Mouse (Mus musculus) kidney, adult 11 months (tissue): ENCODE results near the gene Lama5.

ENCODE experiments used
- DNase-seq: peaks from one replicate; pipeline ENCODE4 v3.0.0; 2022

Gene Lama5

DNA sequence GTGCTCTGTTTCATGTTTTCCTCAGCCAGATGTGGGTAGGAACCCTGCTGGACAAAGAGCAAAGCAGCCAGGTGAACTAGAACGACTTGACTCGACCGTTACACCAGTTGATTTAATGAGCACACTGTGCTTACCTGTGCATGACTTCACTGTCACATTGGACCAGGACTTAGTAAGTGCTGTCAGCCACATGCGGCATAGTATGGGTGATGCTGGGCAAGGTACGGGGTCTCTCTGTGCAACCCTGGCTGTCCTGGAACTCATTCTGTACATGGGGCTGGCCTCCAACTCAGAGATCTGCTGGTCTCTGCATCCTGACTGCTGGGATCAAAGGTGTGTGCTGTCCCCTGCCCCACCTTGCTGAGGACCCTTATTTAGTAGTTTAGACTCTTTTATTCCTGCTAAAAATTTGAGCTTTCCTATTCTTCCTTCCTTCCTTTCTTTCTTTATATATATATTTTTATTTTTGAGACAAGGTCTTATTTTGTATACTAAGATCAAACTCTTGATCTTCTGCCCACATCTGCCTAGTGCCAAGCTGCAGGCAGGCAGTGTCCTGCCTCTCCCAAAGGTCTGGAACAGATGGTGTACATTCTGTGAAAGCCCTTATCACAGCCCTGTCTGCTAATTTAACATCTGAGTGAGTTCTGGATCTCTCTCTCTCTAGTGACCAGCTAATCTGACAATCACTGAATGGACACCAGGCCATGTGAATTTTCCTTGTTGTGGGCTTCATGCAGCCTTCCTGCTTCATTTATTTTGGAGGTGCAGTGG is 29.0 kb upstream of the Lama5 start:
- no peak for DNase-seq

DNA sequence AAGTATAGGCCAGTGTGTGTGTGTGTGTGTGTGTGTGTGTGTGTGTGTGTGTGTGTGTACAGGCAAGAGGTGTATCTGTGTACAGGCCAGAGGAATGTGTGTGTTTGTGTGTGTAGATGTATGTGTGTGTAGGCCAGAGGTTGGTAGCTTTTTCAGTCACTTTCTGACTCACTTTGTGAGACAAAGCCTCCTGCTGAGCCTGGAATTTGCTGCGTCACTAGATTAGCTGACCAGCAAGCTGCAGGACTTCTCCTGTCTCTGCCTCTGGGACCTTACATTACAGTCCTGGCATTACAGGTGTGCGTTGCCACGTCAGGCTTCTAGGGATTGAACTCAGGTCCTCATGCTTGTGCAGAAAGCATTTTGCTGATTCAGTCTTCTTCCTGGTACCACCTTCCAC is 26.2 kb upstream of the Lama5 start:
- no peak for DNase-seq

DNA sequence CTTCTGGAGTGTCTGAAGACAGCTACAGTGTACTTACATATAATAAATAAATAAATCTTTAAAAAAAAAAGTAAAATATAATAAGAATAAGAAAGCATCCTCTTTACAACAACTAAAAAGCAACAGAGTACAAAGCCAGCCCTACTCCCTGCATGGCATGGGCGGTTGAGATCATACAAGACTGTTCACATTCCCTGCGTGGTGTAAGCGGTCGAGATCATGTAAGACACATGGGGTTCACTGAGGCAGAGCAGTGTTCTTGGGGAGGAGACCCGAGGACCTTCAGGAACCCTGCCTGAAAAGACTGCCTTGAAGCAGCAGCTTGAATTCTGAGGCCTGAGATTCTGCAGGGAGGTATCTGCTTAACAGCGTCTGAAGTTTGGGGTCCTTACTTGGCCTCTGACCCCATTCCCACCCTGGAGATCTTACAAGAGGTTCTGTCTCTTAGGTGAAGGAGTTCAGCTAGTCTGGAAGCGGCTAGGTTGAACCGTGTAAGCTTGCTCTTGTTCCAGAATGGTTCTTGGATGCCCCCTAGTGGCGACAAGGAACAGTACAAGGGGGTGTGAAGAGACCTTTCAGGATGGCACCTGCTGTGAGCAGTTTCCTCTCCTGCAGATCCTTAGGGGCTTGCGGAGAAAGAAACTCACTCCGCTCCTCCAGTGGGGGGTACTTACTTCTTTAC is 25.4 kb upstream of the Lama5 start:
- DNase-seq = peak; percentile 71

DNA sequence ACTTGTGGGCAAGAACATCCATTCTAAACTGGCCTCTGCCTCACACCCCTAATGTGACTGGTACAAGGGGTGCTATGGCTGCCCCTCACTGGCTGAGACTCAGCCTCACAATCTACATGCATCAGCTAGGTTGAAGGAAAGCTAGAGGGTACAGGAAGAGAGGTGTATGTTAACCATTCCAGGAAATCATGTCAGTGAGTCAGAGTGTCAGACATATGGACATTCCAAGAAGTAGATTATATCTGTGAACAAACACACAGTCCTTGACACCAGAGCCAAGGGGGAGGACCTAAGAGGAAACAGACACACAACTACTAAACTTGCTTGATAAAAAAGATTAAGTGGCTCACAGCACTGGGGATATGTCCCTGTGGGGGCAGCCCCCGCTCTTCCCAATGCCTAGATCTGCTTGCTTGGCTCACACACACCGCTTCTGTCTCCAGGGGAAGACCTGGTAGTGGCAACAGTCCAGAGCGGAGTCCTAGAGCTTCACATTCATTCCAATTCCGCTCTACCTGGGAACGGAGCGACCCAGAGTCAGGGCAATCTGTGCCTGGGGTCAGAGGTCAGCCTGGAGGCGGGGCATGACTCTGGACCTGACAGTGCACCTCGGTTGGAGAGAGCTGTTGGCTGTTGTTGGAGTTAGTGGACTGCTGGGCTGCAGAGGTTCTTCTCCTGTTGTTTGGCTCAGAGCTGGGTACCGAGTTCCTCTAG is 23.4 kb upstream of the Lama5 start:
- no peak for DNase-seq

DNA sequence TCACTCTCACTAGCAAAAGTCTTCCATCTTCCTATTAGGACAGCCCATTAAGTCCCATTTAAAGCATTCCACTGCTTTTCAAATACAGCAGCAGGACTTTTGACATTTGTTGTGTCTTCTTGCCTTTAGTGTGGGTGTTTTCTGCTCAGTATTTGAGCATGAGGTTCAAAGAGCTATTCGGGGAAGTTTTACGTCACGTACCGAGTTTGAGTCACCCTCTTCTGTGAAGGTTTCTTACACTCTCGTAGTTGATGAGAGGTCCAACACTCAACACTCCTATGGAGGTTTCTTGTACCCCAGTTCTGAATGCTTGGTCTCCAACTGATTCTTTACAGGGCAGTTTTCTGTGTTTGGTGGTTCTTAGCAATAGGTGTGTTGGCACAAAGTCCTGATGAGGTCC is 22.3 kb upstream of the Lama5 start:
- DNase-seq = no peak

DNA sequence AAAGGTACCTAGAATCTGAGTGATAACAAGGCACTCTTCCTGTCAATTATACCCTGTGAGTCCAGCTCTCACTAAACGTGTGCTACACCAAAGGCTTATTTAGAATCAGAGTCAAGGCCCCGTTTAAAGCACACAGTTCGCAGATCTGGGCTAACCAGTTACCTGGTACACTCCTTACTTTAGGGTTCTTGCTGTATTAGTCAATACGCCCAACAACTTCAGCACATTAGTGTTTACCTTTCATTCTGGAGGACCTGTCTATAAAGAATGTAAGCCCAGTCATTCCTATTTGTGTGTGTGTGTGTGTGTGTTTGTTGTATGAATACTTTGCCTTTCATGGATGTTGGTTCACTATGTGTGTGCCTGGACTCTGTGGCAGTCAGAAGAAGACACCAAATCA is 17.4 kb upstream of the Lama5 start:
- no peak for DNase-seq

DNA sequence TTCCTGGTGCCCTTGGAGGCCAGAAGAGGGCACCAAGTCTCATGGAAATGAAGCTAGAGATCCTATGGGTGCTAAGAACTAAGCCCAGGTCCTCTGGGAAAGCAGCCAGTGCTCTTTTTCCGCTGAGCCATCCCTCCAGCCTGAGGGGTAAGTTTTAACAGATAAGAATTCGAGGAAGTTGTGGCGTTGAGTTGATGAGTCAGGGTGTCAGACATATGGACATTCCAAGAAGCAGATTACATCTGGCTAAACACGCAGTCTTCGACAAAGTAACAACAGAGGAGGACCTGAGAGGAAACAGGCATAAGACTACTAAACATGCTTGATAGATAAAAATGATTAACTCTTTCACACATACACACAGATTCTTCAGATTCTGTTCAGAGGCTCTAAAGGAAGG is 12.9 kb upstream of the Lama5 start:
- DNase-seq = no peak

DNA sequence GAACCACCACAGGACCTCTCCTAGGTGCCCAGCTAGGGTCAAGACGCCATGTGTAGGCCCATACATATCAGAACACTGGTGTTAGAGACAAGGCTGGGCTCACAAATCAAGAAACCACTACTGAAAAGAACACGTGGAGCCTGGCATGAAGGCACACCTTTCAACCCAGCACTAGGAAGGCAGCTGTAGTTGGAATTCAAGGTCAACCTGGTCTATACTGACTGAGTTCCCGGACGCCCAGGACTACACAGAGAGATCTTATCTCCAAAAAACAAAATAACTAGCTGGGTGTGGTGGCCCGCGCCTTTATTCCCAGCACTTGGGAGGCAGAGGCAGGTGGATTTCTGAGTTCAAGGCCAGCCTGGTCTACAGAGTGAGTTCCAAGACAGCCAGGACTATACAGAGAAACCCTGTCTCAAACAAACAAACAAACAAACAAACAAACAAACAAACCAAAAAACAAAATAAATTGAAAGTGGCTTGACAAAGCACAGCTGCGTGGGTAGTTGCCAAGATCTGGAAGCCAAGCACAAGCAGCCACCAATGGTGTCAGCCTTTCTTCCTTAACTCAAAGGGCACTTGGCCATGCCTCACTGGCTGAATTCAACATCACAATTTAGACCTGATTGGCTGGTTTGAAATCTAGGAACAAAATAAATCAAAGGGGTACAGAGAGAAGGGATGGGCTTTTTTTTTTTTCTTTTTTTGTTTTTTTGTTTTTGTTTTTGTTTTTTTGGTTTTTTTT is 12.1 kb upstream of the Lama5 start:
- DNase-seq = no peak

DNA sequence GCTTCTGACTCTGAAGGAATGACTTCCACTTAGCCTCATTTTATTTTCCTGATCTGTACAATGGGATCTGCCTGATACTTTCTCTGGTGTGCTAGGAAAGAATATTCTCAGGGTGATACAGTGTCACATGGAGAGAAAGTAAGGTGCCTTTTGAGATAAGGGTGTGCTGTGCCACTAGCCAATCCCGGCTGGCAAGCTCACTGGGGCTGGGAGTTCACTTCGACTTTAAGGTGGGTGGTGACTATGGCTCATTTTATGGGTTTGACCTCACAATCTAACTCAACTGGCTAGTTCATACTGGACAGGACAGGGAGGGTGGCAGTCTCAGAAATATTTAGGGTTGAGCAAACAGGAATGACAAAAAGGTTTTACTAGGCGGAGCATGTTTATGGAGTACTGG is 11.3 kb upstream of the Lama5 start:
- DNase-seq = peak; percentile 56

DNA sequence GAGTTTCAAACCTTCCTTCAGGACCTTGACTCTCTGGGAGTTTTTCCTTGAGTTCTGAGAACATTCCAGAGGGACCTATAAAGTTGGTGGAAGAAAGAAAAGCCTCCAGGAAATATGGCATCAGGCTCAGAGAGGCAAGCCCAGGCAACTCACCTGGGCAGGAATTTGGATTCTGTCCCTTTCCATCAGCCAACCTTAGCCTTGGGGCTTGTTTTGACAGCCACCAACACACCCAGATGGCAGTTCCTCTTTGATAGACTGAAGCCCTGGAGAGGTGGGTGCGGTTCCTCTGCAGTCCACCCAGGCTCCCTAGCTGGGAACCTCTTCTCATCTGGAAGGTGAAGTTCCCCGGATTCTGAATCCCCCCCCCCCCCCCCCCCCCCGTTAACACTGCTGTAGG is 10.8 kb upstream of the Lama5 start:
- no peak for DNase-seq

DNA sequence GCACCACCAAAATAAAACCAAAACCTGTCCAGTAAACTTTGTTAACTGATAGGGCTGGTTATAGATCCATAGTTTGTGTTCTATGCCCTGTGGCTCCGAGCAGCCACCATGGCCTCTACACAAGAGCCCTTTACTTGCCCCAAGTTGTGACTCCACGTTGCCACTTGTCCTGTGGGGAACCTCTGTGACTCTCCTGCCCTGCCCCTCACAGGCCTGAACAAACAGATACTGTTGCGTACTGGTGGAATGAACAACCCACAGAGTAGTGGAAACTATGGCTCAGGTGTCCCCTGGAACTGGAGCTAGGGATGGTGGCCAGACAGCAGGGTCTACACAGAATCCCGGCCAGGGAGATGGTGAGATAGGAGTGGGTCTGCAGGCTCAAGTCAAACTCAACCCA is 10.1 kb upstream of the Lama5 start:
- no peak for DNase-seq

DNA sequence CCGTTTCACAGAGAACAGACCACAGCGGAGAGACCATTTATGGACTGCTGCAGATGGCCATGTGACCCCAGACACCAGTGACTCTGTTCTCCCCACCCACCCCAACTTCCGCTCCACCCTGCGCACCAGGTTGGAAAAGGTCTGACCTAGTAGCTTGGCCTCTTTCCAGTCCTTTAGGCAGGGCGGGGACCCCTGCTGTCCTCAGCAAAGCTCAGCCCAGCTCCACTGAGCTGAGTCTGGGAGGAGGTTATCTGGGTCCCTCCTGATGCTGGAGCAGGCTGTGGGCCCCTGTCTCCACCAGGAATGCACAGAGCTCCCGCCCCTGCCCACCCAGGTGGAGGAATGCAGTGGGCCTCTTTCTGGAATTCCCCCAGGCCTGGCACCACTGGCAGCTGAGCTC is 9.3 kb upstream of the Lama5 start:
- no peak for DNase-seq

DNA sequence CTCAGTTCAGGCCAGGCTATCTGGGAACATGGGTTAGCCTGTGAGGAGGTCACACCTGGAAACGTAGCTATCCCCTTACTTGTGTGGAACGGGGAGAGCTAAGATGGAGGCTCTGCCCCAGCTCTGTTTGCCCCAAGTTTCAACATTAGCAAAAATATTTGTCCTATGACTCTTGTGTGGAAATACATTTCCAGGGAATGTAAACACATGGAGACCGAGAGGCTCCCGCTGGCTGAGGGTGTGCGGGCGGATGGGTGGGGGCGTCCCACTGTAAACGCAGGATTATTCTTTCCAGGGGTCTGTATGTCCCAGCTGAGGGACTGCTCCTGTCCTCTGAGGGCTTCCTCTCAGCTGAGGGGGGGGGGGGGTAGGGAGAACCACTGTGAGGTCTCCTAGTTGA is 8.7 kb upstream of the Lama5 start:
- no peak for DNase-seq

DNA sequence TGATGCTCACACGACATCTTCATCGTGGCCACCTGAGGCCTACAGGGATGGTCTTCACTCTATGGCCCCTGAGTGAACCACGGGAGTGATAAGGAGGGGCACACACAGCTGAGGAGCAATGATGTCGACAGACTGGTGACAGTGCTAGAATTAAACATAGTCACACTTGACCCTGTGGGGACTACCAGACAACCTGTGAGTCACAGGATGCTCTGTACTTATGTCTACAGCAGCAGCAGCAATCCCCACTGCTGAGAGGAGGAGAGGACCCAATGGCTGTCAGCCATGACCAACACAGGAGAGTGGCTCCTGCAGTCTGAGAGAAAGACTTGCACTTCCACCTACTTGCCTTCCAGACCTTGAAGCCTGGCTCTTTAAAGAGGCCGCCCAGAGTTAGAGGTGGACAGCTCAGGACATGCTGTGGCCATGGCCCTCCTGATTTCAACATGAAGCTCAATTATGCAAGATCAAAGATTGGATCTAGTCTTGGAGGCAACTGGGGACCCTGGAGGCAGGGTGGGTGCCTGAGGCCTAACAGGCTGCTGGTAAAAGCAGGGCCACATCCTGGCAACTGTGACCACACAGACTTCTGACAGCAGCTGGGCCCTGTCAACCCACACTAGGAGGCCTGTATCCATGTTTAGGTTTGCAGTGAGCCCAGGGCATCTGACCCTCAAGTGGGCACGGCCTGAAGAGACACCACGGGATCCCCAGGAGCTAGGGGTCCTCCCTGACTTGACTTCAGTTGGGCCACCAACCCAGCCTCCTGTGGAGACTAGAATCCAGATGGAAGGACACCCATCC is 7.6 kb upstream of the Lama5 start:
- no peak for DNase-seq

DNA sequence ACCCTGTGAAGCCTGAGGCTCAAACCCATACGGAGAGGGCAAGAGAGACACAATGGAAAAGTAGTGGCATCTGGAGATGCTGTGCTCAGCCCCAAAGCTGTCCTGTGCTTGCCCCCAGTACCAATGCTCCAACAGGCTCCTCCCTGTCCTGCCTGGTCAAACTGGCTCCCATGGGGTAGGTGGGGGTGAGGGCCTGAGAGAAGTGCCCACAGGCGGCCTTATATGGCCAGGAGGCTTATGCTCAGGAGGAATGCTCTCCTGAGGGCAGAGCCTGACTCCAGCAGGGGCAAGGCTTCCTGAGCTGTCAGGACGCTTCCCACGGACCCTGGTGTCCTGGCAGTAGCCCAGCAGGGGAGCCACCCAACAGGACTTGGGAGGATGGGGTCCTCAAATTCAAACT is 4.8 kb upstream of the Lama5 start:
- no peak for DNase-seq

DNA sequence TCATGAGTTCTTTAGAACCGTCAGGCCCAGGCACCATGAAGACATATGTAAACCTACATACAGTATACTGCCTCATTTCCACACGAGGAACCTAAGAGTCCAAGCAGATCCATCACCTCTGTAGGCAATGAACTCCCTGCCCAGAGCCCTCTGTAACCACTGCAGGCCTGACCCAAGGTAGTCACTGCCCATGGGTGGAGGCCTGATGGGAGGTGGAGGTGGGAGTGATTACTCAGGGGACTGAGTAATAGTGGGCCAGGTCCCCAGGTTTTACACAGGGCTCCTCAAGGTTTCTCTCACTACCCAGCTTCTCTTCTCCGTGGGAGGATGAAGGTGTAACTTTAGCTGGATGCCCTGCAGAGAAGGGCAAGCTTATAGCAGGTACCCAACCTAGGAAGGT is 3.5 kb upstream of the Lama5 start:
- no peak for DNase-seq

DNA sequence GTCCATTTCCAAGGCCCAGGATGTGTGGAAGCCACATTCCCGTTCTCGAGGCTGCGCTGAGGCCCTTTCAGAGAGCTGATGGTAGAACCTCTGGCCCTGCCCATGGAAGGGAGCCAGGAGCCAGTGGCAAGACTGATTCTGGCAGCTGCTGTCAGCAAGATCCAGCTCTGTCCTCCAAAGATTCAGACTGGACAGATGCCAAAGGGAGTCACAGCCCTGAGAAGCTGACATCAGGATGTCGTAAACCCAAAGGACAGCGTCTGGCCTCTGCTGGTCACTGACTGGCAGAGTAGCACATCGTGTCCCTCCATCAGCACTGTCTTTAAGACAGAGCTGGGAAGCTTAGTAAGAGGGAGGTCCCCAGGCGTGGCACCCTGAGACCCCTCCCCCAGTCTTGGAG is 2.9 kb upstream of the Lama5 start:
- DNase-seq = peak; percentile 69

DNA sequence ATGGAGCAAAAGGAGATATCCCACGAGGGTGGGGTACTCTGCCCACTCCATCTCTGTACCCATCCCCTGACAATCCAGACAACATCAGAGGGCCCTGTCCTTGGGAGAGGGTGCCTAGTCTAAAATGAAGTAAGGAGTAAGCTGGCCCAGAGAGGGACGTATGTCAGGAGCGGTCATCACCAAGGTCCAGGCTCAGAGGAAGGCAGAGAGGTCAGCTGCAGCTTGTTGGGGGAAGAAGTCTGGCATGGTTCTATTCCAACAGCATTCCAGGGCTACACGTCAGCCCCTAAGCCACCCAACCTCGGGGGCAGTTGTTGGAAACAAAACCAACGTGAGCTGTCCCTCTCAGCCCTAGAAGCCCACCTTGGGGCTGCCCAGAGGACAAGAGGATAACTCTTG is 2.4 kb upstream of the Lama5 start:
- no peak for DNase-seq

DNA sequence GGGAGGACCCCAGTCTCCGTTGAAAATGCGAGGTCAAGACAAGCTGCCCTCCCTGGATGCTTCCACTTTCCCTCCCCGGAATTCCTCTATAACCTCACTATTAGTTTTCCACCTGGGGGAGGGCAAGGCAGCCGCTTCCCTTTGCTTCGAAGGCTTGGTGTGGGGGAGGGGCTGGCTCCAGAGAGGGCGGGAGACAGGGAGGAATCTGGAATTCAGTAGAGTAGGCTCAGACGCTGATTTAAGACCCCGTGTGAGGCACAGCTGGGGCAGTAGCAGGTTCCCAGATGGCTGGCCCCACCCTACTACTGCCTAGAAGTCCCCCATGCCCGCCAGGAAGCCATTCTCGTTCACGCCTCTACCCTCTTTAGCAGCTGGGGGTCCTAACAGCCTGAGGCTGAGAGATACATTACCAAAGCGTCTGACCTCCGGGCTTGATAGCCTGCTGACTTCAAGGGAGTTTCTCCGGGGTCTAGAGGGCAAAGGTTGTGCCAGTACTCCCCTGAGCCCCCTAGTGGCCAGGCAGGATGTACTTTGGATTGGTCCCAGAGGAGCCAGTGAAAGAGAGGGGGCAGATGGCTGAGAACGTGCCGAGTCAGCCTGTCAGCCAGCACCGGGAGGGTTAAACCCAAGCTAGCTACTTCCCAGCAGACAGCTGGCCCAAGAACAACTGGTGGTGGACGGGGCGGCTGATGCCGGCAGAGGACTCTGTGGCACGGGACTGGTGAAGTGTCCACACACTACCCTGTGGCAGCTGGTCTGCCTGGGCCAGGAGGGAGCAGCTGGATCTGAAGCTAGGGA is 1.8 kb upstream of the Lama5 start:
- DNase-seq = peak; percentile 85

DNA sequence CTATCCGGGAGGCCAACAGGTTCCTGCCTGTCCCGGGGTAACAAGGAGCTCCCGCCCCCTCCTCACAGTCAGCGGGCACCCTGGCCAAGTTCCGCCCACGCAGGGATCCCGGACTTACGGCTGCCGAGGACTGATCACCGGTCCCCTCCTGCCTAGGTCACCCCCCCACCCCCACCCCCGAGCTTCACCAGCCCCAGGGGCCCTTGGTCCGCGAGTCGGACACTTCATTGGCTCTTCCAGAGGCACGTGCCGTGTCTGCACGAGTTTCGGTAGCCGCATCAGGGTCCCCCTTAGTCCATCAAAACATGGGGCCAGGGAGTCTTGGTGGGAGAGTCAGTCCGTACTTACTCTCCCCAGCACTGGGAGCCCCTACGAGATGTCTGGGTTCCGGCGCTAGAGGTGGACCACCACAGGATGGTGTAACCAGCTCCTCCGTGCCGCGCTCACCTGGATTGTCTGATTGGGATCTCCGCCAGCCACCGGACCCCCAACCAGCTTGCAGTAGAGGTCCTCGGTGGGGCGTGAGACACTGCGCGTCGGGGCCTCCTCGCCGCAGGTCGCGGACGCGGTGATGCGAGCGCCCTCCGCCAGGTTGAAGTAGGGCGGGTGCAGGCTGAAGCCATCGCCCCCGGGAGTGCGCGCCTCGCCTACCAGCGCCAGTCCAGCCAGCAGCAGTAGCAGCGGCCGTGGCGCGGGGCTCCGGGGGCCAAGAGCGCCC is 456 bp downstream of the Lama5 start:
- DNase-seq = peak; percentile 67

DNA sequence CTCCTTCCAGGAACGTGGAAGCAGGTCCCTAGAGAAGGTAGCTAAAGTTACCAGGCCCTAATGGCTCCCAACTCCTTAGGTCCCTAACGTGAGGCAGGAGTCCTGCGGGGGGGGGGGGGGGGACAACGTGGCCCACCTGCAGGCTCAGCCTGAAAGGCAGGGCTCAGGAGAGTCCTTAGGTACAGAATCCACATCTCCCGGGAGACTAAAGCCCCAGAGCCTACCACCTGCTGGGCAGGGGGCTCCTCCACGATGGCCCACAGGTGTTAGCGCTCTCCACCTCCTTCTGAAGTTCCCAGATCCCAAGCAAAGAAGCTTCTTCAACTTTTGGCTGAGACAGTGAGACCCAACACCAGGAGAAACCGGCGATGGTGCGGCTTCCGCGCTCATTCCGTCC is 1.0 kb downstream of the Lama5 start:
- no peak for DNase-seq
